Mouse (Mus musculus) spleen, adult 2 months (tissue): ENCODE measurements around the gene Gm42688. TPM values are rescaled to one million over a fixed set of nuclear protein-coding genes. Genes with fewer than 3 reads are reported as not detected.

Experiments
- DNase-seq, 2 experiments: peaks; one replicate each; pipeline versions ENCODE4 v3.0.0 to v3.0.0-alpha.2; 2012 to 2021; ENCODE audit warnings: low spot score in 2 of 2, low read depth in 1 of 2
- H3K27ac ChIP-seq: fragments of 200-500 bp; 2 replicates; pipeline ENCODE4 v1.5.1; 2012; ENCODE audit warnings: low read length, inconsistent platforms; ENCODE audit not compliant: insufficient read depth
- H3K27me3 ChIP-seq: fragments of 200-500 bp; 2 replicates; pipeline ENCODE4 v1.6.1; 2012; ENCODE audit warnings: mild to moderate bottlenecking, moderate library complexity, low read length, inconsistent platforms; ENCODE audit not compliant: control insufficient read depth, insufficient read depth
- H3K36me3 ChIP-seq: fragments of 200-500 bp; 2 replicates; pipeline ENCODE4 v1.6.1; 2012; ENCODE audit warnings: mild to moderate bottlenecking, low read length, inconsistent platforms; ENCODE audit not compliant: control insufficient read depth, insufficient read depth
- H3K4me1 ChIP-seq: fragments of 200-500 bp; 2 replicates; pipeline ENCODE4 v1.6.1; 2011; ENCODE audit warnings: inconsistent platforms; ENCODE audit not compliant: control insufficient read depth, insufficient read depth, insufficient read length
- H3K4me3 ChIP-seq: fragments of 200-500 bp; 2 replicates; pipeline ENCODE4 v1.5.1; 2011; ENCODE audit warnings: mild to moderate bottlenecking, inconsistent platforms; ENCODE audit not compliant: insufficient read depth, insufficient read length; ENCODE audit errors: extremely low read depth
- CTCF ChIP-seq: fragments of 200-500 bp; IDR thresholded peaks from 2 replicates; pipeline ENCODE4 v1.5.1; 2011; ENCODE audit warnings: mild to moderate bottlenecking, inconsistent platforms; ENCODE audit not compliant: insufficient read depth, insufficient read length, insufficient replicate concordance; ENCODE audit errors: extremely low read depth
- POLR2A ChIP-seq: fragments of 200-500 bp; IDR thresholded peaks from 2 replicates; pipeline ENCODE4 v1.6.1; 2011; ENCODE audit warnings: low read depth, low read length, inconsistent platforms
- WGBS: fragments of 180-500 bp; shearing (Covaris S2); methylation state at CpG from one replicate; pipeline ENCODE4 v1.1.7; 2018; 5-methylcytosine and 5-hydroxymethylcytosine counted together
- polyA plus RNA-seq: library from polyadenylated mRNA; depleted of rRNA; stranded (reverse); fragments of >200 nt; gene quantifications from 2 replicates; pipeline ENCODE4 v1.2.3, GENCODE M21; 2012; rRNA removed

Gene Gm42688
- 6.1 and 6.5 TPM in 2 replicates for polyA plus RNA-seq

DNA sequence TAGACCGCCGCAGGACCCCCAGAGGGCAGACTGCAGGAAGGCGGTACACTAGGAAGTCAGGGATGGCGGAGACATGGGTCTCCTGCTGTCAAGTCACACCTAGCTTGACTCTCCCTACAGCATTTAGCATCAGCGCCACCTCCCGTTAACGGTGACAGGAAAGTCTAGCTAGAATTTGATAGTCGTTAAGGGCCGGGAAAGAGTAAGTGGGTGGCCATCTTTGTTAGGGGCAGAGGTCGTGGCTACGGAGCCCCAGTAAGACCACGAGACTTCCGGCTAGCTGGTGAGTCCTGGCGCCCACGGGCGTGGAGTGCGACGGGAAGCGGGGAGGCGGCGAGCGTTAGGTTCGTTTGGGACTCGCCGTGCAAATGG is at the start of gene Gm42688, which contains the start of gene Ccdc142:
Gm42688 (plus strand) TSS at position 302 of the 372 bp plus-strand sequence.
Ccdc142 (plus strand) TSS at position 286 of the 372 bp plus-strand sequence.
- WGBS: 1% methylated on average over 25 of the region's 25 CpGs

DNA sequence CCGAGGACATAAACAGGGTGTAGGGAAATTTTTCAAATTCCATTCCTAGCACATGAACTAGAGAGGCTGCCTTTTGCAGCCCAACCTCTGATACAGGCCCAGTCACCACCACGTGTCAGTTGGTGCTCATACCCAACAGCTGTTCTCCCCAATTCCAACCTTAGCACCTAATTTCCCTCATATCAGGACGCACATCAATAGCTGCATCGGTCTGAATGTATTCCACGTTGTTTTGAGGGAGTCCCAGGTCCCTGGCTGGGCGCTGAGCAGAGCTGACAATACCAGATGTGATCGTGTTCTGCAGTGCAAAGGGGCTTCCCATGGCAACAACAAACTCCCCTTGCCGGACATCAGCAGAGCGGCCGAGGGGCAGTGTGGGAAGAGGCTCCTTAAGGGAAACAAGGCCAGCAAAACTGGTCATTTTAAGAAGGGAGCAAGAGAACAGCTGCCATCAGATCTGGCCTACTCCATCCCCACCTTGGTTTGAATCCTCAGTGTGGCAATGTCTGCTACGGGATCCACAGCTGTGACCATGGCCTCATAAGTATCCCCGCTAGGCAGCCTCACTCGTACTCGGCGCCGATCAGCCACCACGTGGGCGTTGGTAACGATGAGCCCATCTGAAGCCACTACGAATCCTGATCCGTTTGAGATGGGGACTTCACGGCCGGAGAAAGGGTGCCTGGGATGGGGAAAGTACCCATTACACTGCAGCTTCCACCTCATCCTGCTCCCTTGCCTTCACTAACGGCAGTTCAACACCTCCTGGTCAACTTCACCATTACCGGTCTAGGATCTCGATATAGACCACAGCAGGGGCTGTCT is 48.1 kb upstream of the Gm42688 start:
- 7% methylated on average over 26 of the region's 26 CpGs for WGBS
- H3K27ac ChIP-seq: peak overlapping the region; percentile 73
- TF ChIP-seq POLR2A (no peak), CTCF (no peak)
- no peaks in the 10 kb centered on the region for H3K27me3 ChIP-seq
- no peak for DNase-seq
- H3K4me1 ChIP-seq: peaks cover 7% of the 10 kb centered on the region; the same call in 1 of the 2 replicates
- H3K36me3 ChIP-seq: peaks cover 15% of the 10 kb centered on the region
- H3K4me3 ChIP-seq: peak overlapping the region; percentile 93

More for the DNA sequence above, at the start of gene Gm42688, which contains the start of gene Ccdc142:
- Histone ChIP-seq H3K36me3 (no peaks in the 10 kb centered on the region; the same call in 1 of the 2 replicates), H3K4me3 (peak within 1 kb of the TSS; percentile 68), H3K27ac (peak within 1 kb of the TSS; percentile 70), H3K4me1 (peaks cover 13% of the 10 kb centered on the region), H3K27me3 (no peaks in the 10 kb centered on the region)
- no peak for TF ChIP-seq POLR2A
- peak; percentile 33; the same call in 1 of the 2 replicates for TF ChIP-seq CTCF
- DNase-seq: peak; percentile 82 to 93

DNA sequence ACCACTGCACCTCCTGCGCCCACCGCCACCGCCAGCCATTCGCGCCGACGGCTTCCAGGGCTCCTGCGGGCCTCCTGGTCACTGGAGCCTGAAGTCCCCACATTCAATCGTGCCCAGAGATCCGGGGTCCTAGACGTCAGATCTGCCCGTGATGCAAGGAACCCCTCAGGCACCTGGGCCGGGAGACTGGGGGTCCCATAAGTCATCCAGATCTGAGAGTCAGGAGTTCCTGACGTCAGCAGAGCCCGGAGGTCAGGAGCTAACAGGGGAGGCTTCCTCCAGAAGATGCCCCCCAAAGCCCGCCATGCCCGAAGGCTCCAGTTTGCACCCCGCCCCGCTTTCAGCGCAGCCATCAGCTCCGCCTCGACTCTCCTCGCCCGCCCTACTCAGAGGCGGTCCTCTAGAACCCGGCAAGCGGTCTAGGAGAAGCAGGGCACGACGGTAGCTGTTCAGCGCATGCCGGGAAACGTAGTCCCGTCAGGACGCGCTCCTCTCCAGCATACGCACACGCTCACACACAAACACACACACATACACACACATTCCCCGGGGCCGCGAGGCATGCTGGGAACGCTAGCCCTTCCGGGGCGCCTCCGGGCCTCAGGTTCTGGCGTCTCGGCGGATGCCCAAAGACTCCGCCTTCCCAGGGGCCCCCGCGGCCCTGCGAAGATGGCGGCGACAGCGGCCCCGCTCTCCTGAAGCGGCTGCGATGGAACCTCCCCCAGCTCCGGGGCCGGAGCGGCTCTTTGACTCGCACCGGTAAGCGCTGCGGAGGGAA is 47.2 kb upstream of the Gm42688 start, which contains the start of gene Aup1:
Aup1 (plus strand) TSS at position 448 of the 778 bp plus-strand sequence.
- Histone ChIP-seq H3K4me3 (peak within 1 kb of the TSS; percentile 93), H3K27ac (peak within 1 kb of the TSS; percentile 90), H3K36me3 (peaks cover 15% of the 10 kb centered on the region), H3K4me1 (peaks cover 7% of the 10 kb centered on the region; the same call in 1 of the 2 replicates), H3K27me3 (no peaks in the 10 kb centered on the region)
- DNase-seq: peak; percentile 97 to 98
- WGBS: under 1% methylated on average over 64 of the region's 64 CpGs
- TF ChIP-seq CTCF (no peak), POLR2A (peak; percentile 57)

DNA sequence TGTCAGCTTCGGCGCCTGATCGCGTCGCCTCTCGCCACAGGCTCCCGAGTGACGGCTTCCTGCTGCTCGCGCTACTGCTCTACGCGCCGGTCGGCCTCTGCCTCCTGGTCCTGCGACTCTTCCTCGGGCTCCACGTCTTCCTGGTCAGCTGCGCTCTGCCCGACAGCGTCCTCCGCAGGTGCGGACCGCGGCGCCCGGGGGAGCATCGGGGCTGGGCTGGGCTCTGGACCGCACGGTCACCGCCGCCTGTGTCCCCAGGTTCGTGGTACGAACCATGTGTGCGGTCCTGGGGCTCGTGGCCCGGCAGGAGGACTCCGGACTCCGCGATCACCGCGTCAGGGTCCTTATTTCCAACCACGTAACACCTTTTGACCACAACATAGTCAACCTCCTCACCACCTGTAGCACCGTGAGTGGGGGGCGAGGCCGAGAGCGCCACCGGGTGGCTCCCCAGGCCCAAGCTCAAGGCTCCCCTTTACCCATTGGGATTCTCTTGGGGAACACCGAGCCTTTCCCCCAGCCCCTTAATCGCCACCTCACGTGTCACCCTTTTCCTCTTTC is 46.5 kb upstream of the Gm42688 start, which contains the start of gene Htra2:
Htra2 (minus strand) TSS at position 403 of the 561 bp plus-strand sequence.
- H3K27me3 ChIP-seq: no peaks in the 10 kb centered on the region
- peaks cover 7% of the 10 kb centered on the region; the same call in 1 of the 2 replicates for H3K4me1 ChIP-seq
- peaks cover 15% of the 10 kb centered on the region for H3K36me3 ChIP-seq
- H3K27ac ChIP-seq: peak within 1 kb of the TSS; percentile 90
- TF ChIP-seq POLR2A: no peak
- 0 out of 2 replicates have a peak, but pooled peaks have one; percentile 42 for TF ChIP-seq CTCF
- WGBS: under 1% methylated on average over 46 of the region's 50 CpGs
- H3K4me3 ChIP-seq: peak within 1 kb of the TSS; percentile 93
- DNase-seq: peak in 1 of 2 experiments; percentile 51

DNA sequence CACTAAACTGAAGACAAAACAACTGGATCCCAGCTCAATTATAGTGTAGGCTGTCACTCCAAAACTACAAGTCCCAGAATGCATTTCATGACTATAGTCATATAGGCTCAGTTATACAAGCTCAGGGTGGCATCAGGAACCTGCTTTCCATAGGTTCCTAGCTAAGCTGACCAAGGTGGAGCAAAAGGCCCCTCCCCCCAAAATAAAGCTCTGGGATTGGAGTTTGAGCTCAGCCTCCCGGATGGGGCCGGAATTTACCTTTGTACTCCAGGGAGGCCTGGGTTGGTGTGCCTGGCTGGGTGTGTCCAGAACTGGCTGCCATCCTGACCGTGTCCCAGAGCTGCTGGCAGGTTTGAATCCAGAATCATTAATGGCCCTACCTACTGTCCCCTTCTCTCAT is 43.6 kb upstream of the Gm42688 start, which contains the start of gene Dqx1:
Dqx1 (plus strand) TSS at position 55 of the 400 bp plus-strand sequence.
- Histone ChIP-seq H3K4me3 (no peak within 1 kb of the TSS), H3K27ac (no peak within 1 kb of the TSS), H3K4me1 (peaks cover 7% of the 10 kb centered on the region; the same call in 1 of the 2 replicates), H3K27me3 (no peaks in the 10 kb centered on the region), H3K36me3 (peaks cover 11% of the 10 kb centered on the region)
- DNase-seq: no peak
- 94% methylated on average over 3 of the region's 3 CpGs for WGBS
- TF ChIP-seq POLR2A (no peak), CTCF (no peak)

DNA sequence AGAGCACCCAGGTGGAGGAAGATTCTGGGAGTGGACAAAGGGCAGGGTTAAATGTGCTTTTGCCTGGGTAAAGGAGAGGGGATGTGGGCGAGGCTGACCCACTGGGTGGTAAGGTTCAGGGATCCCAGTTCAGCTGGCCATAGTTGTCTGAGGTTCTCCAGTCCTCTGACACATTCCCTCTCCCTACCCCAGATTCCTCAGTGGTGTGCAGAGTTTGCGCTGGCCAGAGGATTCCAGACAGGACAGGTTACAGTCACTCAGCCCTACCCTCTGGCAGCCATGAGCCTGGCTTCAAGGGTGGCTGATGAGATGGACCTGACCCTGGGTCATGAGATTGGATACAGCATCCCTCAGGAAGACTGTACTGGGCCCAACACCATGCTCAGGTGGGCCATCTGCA is 42.7 kb upstream of the Gm42688 start:
- no peak for TF ChIP-seq POLR2A
- no peak for TF ChIP-seq CTCF
- no peak for DNase-seq
- Histone ChIP-seq H3K27ac (no peak overlapping the region), H3K4me1 (peaks cover 4% of the 10 kb centered on the region; the same call in 1 of the 2 replicates), H3K27me3 (no peaks in the 10 kb centered on the region), H3K36me3 (peaks cover 11% of the 10 kb centered on the region), H3K4me3 (no peak overlapping the region)
- WGBS: 98% methylated on average over 2 of the region's 2 CpGs
